15 mouse cellular contexts compared by ENCODE assay signal in the genomic region with DNA sequence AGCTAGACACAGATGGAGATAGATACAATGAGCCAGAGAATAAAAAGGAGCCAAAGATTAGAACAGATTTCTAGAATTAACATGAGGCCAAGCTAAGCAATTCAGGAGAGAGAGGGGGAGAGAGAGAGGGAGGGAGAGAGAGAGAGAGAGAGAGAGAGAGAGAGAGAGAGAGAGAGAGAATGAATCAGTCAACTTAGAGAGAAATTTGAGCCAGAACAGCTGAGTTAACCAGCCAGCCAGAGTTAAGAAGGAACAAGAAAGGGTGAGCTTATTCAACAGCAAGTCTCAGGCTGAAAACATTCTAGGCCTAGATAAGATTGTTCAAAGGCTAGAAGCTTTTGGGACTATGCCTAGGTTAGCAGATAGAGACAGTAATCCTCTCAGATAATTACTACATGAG.
"Had no signal": no experiment of that assay in that cellular context is flagged by ENCODE, and none has a peak within 500 bp of the region (broad histone marks: within the 10 kb centered on the region; RNA-seq: fewer than 3 reads in every experiment).

No protein-coding gene starts in this region.

- DNase-seq: retina, postnatal 1 day; right cerebral cortex, adult 18-20 months; right cerebral cortex, postnatal 14 days; right cerebral cortex, postnatal 25 days; right cerebral cortex, postnatal 4 days; spleen, adult 18-20 months; thymus, adult 18-20 months; thymus, adult 2 months; thymus, postnatal 14 days; thymus, postnatal 25 days; thymus, postnatal 36 days; thymus, postnatal 4 days had no signal

- H3K4me3 ChIP-seq: neural tube, embryonic 15.5 days; stomach, embryonic 15.5 days had no signal

- H3K27me3 ChIP-seq: neural tube, embryonic 15.5 days; stomach, embryonic 15.5 days had no signal

- H3K36me3 ChIP-seq: neural tube, embryonic 15.5 days; stomach, embryonic 15.5 days had no signal

- H3K4me2 ChIP-seq: neural tube, embryonic 15.5 days; stomach, embryonic 15.5 days had no signal

- H3K27ac ChIP-seq: neural tube, embryonic 15.5 days; stomach, embryonic 15.5 days; stomach, postnatal 0 days had no signal

- H3K9ac ChIP-seq: neural tube, embryonic 15.5 days; stomach, embryonic 15.5 days had no signal

- H3K9me3 ChIP-seq: neural tube, embryonic 15.5 days; stomach, embryonic 15.5 days had no signal
